Mouse (Mus musculus) myocyte (in vitro differentiated cells): ENCODE results near the gene Actb. TPM values are rescaled to one million over a fixed set of nuclear protein-coding genes. Genes with fewer than 3 reads are reported as not detected.
A peak's percentile ranks its signal among the peaks of the same experiment; 100 is the strongest.

Experiments
- H3K27me3 ChIP-seq: one replicate; pipeline ENCODE4 v1.6.1; 2011; ENCODE audit not compliant: control insufficient read depth, insufficient read depth, insufficient read length
- H3K36me3 ChIP-seq: one replicate; pipeline ENCODE4 v1.6.1; 2011; ENCODE audit not compliant: control insufficient read depth, insufficient read depth
- H3K4me2 ChIP-seq: one replicate; pipeline ENCODE4 v1.6.1; 2011; ENCODE audit warnings: low read depth, control low read depth
- H3K4me3 ChIP-seq: one replicate; pipeline ENCODE4 v1.5.1; 2011; ENCODE audit warnings: mild to moderate bottlenecking, control low read depth, moderate library complexity
- H3K79me2 ChIP-seq: one replicate; pipeline ENCODE4 v1.6.1; 2011; ENCODE audit not compliant: control insufficient read depth, insufficient read depth
- H3ac ChIP-seq: one replicate; pipeline ENCODE4 v1.6.1; 2011; ENCODE audit not compliant: control insufficient read depth, insufficient read length
- CEBPB ChIP-seq: IDR thresholded peaks from 2 replicates; pipeline ENCODE4 v1.6.1; 2011; ENCODE audit warnings: mild to moderate bottlenecking, moderate library complexity; ENCODE audit not compliant: poor library complexity, insufficient read depth, severe bottlenecking
- E2F4 ChIP-seq: IDR thresholded peaks from one replicate; pipeline ENCODE4 v1.6.1; 2011; ENCODE audit warnings: mild to moderate bottlenecking, control low read depth, moderate library complexity; ENCODE audit not compliant: insufficient read depth
- MAX ChIP-seq: IDR thresholded peaks from one replicate; pipeline ENCODE4 v1.6.1; 2011; ENCODE audit warnings: low read depth, mild to moderate bottlenecking, control low read depth
- MYOD1 ChIP-seq, 3 experiments: IDR thresholded peaks; one replicate each; pipeline ENCODE4 v1.6.1; 2011; ENCODE audit warnings: control low read depth in 2 of 3, low read depth in 2 of 3, mild to moderate bottlenecking in 2 of 3, moderate library complexity in 1 of 3; ENCODE audit not compliant: insufficient read length in 2 of 3, control insufficient read depth in 1 of 3
- MYOG ChIP-seq, 3 experiments: IDR thresholded peaks; one replicate each; pipeline ENCODE4 v1.6.1; 2011; ENCODE audit warnings: control low read depth in 2 of 3, low read depth in 2 of 3, mild to moderate bottlenecking in 2 of 3; ENCODE audit not compliant: insufficient read length in 2 of 3, control insufficient read depth in 1 of 3, insufficient read depth in 1 of 3
- POLR2A ChIP-seq: IDR thresholded peaks from one replicate; pipeline ENCODE4 v1.6.1; 2011; ENCODE audit warnings: low read depth, mild to moderate bottlenecking, control low read depth, moderate library complexity; ENCODE audit not compliant: insufficient read length
- POLR2AphosphoS2 ChIP-seq: IDR thresholded peaks from one replicate; pipeline ENCODE4 v1.6.1; 2011; ENCODE audit warnings: low read depth, control low read depth; ENCODE audit not compliant: insufficient read length
- REST ChIP-seq: IDR thresholded peaks from one replicate; pipeline ENCODE4 v1.6.1; 2011; ENCODE audit warnings: mild to moderate bottlenecking, control low read depth, moderate library complexity; ENCODE audit not compliant: insufficient read depth, insufficient read length
- SRF ChIP-seq: IDR thresholded peaks from one replicate; pipeline ENCODE4 v1.6.1; 2011; ENCODE audit warnings: low read depth; ENCODE audit not compliant: control insufficient read depth, insufficient read length
- TCF12 ChIP-seq: IDR thresholded peaks from one replicate; pipeline ENCODE4 v1.6.1; 2011; ENCODE audit warnings: mild to moderate bottlenecking, control low read depth; ENCODE audit not compliant: poor library complexity, insufficient read depth, severe bottlenecking
- TCF3 ChIP-seq: IDR thresholded peaks from one replicate; pipeline ENCODE4 v1.6.1; 2011; ENCODE audit warnings: low read depth, control low read depth; ENCODE audit not compliant: insufficient read length
- USF1 ChIP-seq: IDR thresholded peaks from one replicate; pipeline ENCODE4 v1.6.1; 2011; ENCODE audit warnings: low read depth, mild to moderate bottlenecking, control low read depth, moderate library complexity
- polyA plus RNA-seq: library from polyadenylated mRNA; unstranded; fragments of >200 nt; fragmentation: generic; extraction: Trizol; gene quantifications from one replicate; pipeline ENCODE4 v1.2.1, GENCODE M21; 2012; ENCODE audit warnings: missing spikeins

Actb gene
- polyA plus RNA-seq, 1 experiment = 2,198 TPM

DNA sequence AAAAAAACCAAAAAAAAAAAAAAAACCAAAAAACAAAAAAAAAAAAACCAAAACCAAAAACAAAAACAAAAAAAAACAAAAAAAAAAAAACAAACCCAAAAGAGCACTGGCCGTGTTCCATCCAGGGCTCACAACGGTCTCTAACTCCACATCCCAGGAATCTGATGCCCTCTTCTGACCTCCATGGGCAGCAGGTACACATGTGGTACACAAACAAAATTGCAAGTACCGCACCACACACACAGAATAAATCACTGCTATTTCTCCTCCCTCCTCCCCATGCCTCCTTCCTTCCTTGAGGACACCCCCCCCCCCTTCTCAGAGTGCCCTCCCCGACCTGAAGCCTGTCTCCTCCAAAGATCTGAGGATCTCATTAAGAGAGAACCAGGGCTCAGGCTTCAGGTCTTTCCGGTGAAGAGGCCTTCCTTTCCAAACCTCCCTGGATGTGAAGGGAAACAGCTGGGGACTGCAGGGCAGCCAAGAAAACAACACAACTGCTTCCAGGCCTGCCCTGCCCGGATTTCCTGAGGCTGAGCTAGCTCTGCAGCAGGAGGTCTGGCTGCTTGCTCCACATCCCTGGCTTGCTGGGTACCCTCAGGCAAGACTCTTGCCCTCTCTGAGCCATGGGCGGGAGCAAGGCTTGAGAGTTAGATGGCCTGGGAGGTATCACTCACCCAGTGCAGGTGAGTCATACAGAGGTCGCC lies 38.6 kb upstream of the Actb start:
- TF ChIP-seq USF1 (no peak), POLR2A (no peak), MYOG (IDR thresholded peaks at IDR 0.05; ENCODE audit: control insufficient read depth in 1 of 3, insufficient read depth in 1 of 3, insufficient read length in 2 of 3, low read depth in 2 of 3) (no peak), TCF3 (no peak), POLR2AphosphoS2 (no peak), MAX (no peak), SRF (no peak), TCF12 (no peak), E2F4 (no peak), CEBPB (no peak), MYOD1 (IDR thresholded peaks at IDR 0.05; ENCODE audit: control insufficient read depth in 1 of 3, insufficient read length in 2 of 3, low read depth in 2 of 3) (no peak), REST (no peak)
- H3K27me3 ChIP-seq = no peaks in the 10 kb centered on the region
- H3K4me2 ChIP-seq = no peak overlapping the region
- no peak overlapping the region for H3K4me3 ChIP-seq
- H3K79me2 ChIP-seq = no peaks in the 10 kb centered on the region
- no peaks in the 10 kb centered on the region for H3K36me3 ChIP-seq
- H3ac ChIP-seq = no peak overlapping the region

DNA sequence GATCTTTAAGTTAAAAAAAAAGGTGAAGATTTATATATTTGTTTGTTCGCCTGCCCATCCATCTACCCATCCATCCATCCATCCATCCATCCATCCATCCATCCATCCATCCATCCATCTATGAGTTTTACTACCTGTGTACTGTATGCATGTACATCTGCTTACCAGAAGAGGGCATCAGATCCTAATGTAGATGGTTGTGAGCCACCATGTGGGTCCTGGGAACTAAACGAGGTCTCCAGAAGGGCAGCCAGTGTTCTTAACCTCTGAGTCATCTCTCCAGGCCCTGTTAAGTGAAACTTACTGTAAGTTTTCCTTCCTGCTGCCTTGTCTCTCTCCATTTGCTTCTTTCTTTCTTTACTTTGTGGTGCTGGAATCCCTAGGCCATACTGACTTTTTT lies 33.8 kb upstream of the Actb start:
- Histone ChIP-seq H3K4me3 (no peak overlapping the region), H3K4me2 (no peak overlapping the region), H3ac (no peak overlapping the region), H3K27me3 (no peaks in the 10 kb centered on the region), H3K79me2 (no peaks in the 10 kb centered on the region), H3K36me3 (no peaks in the 10 kb centered on the region)
- TF ChIP-seq TCF12 (no peak), MYOD1 (IDR thresholded peaks at IDR 0.05; ENCODE audit: control insufficient read depth in 1 of 3, insufficient read length in 2 of 3, low read depth in 2 of 3) (no peak), TCF3 (no peak), MAX (no peak), MYOG (IDR thresholded peaks at IDR 0.05; ENCODE audit: control insufficient read depth in 1 of 3, insufficient read depth in 1 of 3, insufficient read length in 2 of 3, low read depth in 2 of 3) (no peak), POLR2AphosphoS2 (no peak), E2F4 (no peak), REST (no peak), SRF (no peak), CEBPB (no peak)

- no peaks in the 10 kb centered on the region for H3K79me2 ChIP-seq
- no peaks in the 10 kb centered on the region for H3K27me3 ChIP-seq
- no peak overlapping the region for H3K4me3 ChIP-seq
- H3ac ChIP-seq = no peak overlapping the region
- H3K36me3 ChIP-seq = no peaks in the 10 kb centered on the region
- TF ChIP-seq TCF3 = no peak
- no peak for TF ChIP-seq E2F4
- TF ChIP-seq USF1 = no peak
- no peak for TF ChIP-seq POLR2AphosphoS2
- no peak for TF ChIP-seq REST
- H3K4me2 ChIP-seq = no peak overlapping the region
These were observed 31.6 kb upstream of the Actb start for GRCm38 (mm10) chr5:142937956-142938727.

DNA sequence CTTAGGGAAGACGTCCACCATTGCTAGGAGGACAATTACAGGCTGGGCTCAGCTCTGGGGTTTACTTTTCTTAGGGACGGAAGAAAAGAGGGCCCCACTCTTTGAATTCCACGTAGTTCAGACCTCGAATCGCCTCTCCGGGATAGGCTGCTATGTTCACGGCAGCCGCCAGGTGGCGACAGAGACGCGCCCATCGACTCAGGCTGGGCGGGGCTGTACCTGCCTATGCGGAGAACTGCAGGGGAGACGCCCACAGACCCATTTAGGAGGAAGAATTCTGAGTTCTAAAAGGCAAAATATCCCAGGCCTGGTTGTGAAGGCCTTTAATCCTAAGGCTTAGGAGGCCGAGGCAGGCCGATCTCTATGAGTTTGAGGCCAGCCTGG lies 29.8 kb upstream of the Actb start:
- Histone ChIP-seq H3K4me3 (peak overlapping the region; percentile 3), H3ac (no peak overlapping the region), H3K4me2 (peak overlapping the region; percentile 89), H3K27me3 (no peaks in the 10 kb centered on the region), H3K79me2 (peaks cover 4% of the 10 kb centered on the region), H3K36me3 (no peaks in the 10 kb centered on the region)
- TF ChIP-seq TCF12 = no peak
- no peak for TF ChIP-seq MAX
- TF ChIP-seq SRF = no peak
- no peak for TF ChIP-seq CEBPB
- no peak for TF ChIP-seq REST
- no peak for TF ChIP-seq MYOD1 (IDR thresholded peaks at IDR 0.05; ENCODE audit: control insufficient read depth in 1 of 3, insufficient read length in 2 of 3, low read depth in 2 of 3)
- TF ChIP-seq POLR2A = no peak
- no peak for TF ChIP-seq MYOG (IDR thresholded peaks at IDR 0.05; ENCODE audit: control insufficient read depth in 1 of 3, insufficient read depth in 1 of 3, insufficient read length in 2 of 3, low read depth in 2 of 3)
- no peak for TF ChIP-seq POLR2AphosphoS2
- TF ChIP-seq USF1 = no peak
- TF ChIP-seq E2F4 = no peak
- no peak for TF ChIP-seq TCF3
